Mouse (Mus musculus) stomach, embryonic 14.5 days (tissue): ENCODE measurements around the gene Gm4969. TPM values are rescaled to one million over a fixed set of nuclear protein-coding genes. Genes with fewer than 3 reads are reported as not detected.

Experiments used
- ATAC-seq: fragments of 200-750 bp; cut with Nextera tagmentation; 2 replicates; pipeline ENCODE4 v1.8.0; 2017; ENCODE audit warnings: low read depth, moderate TSS enrichment; ENCODE audit not compliant: insufficient number of reproducible peaks, insufficient read depth, low FRiP score
- H3K27ac ChIP-seq: fragments of 300-500 bp; sonication (generic); 2 replicates; pipeline ENCODE4 v1.5.1; 2014; ENCODE audit warnings: mild to moderate bottlenecking, low read length, moderate library complexity, mixed read lengths
- H3K27me3 ChIP-seq: fragments of 300-500 bp; sonication (generic); 2 replicates; pipeline ENCODE4 v1.6.1; 2014; ENCODE audit warnings: low read length, control low read depth, mixed read lengths; ENCODE audit not compliant: control insufficient read depth, insufficient read depth
- H3K36me3 ChIP-seq: fragments of 300-500 bp; sonication (generic); 2 replicates; pipeline ENCODE4 v1.6.1; 2014; ENCODE audit warnings: mild to moderate bottlenecking, control low read depth, low read length, moderate library complexity, mixed read lengths; ENCODE audit not compliant: control insufficient read depth, insufficient read depth
- H3K4me1 ChIP-seq: fragments of 300-500 bp; sonication (generic); 2 replicates; pipeline ENCODE4 v1.6.1; 2014; ENCODE audit warnings: low read length, control low read depth, mixed read lengths; ENCODE audit not compliant: control insufficient read depth, insufficient read depth
- H3K4me2 ChIP-seq: fragments of 300-500 bp; sonication (generic); replicated peaks from 2 replicates; pipeline ENCODE4 v1.6.1; 2014; ENCODE audit warnings: low read depth, low read length, control low read depth
- H3K4me3 ChIP-seq: fragments of 300-500 bp; sonication (generic); 2 replicates; pipeline ENCODE4 v1.5.1; 2014; ENCODE audit warnings: low read depth, low read length, control low read depth
- H3K9ac ChIP-seq: fragments of 300-500 bp; sonication (generic); replicated peaks from 2 replicates; pipeline ENCODE4 v1.6.1; 2014; ENCODE audit warnings: low read depth, mild to moderate bottlenecking, control low read depth, low read length, moderate library complexity, mixed read lengths
- H3K9me3 ChIP-seq: fragments of 300-500 bp; sonication (generic); 2 replicates; pipeline ENCODE4 v1.6.1; 2016; ENCODE audit warnings: low read depth, low read length, control low read depth; ENCODE audit not compliant: control insufficient read depth
- WGBS: fragments of 180-500 bp; shearing (Covaris S2); extraction: QIAGEN DNeasy Blood & Tissue Kit; methylation state at CpG from one replicate; pipeline ENCODE4 v1.1.7; 2014; 5-methylcytosine and 5-hydroxymethylcytosine counted together
- polyA plus RNA-seq: library from polyadenylated mRNA; unstranded; fragments of >200 nt; fragmentation: Nextera tagmentation; extraction: Ambion mirVana; gene quantifications from 2 replicates; pipeline ENCODE4 v1.2.1, GENCODE M21; 2014

Gm4969 gene
- 4.6 and 5.7 TPM in 2 replicates for polyA plus RNA-seq

- no peaks in the 10 kb centered on the region for H3K36me3 ChIP-seq
- WGBS: 23% methylated on average over 64 of the region's 64 CpGs
- ATAC-seq: peak; percentile 10; the same call in 1 of the 2 replicates
- H3K4me2 ChIP-seq: peak within 1 kb of the TSS; percentile 39
- H3K4me3 ChIP-seq: peak within 1 kb of the TSS; percentile 26
- peaks cover 16% of the 10 kb centered on the region; the same call in 1 of the 2 replicates for H3K4me1 ChIP-seq
- no peaks in the 10 kb centered on the region for H3K27me3 ChIP-seq
- no peak within 1 kb of the TSS for H3K27ac ChIP-seq
- H3K9me3 ChIP-seq: peaks cover 4% of the 10 kb centered on the region; the same call in 1 of the 2 replicates
- H3K9ac ChIP-seq: no peak within 1 kb of the TSS
Observed at GRCm38 (mm10) chr7:19118028-19118771, at the start of gene Gm4969. Gene Gm4969 (minus strand): TSS chr7:19118368.

- no peak for ATAC-seq
- 87% methylated on average over 3 of the region's 3 CpGs for WGBS
- Histone ChIP-seq H3K9ac (no peak overlapping the region), H3K27ac (no peak overlapping the region), H3K4me3 (no peak overlapping the region), H3K9me3 (no peaks in the 10 kb centered on the region), H3K4me1 (peaks cover 22% of the 10 kb centered on the region), H3K27me3 (no peaks in the 10 kb centered on the region), H3K36me3 (no peaks in the 10 kb centered on the region), H3K4me2 (no peak overlapping the region)
Observed at GRCm38 (mm10) chr7:19166990-19167389, 48.8 kb upstream of the Gm4969 start.

GRCm38 (mm10) chr7:19165656-19166423 lies 47.7 kb upstream of the Gm4969 start, which contains the start of gene Gipr:
Gene Gipr (minus strand): TSS chr7:19166127.
- ATAC-seq: peak; percentile 20; the same call in 1 of the 2 replicates
- H3K27me3 ChIP-seq: no peaks in the 10 kb centered on the region
- H3K9ac ChIP-seq: no peak within 1 kb of the TSS
- peaks cover 22% of the 10 kb centered on the region for H3K4me1 ChIP-seq
- no peak within 1 kb of the TSS for H3K4me3 ChIP-seq
- no peaks in the 10 kb centered on the region for H3K36me3 ChIP-seq
- peak within 1 kb of the TSS; percentile 25; the same call in 1 of the 2 replicates for H3K4me2 ChIP-seq
- no peak within 1 kb of the TSS for H3K27ac ChIP-seq
- no peaks in the 10 kb centered on the region for H3K9me3 ChIP-seq
- WGBS: 9% methylated on average over 14 of the region's 14 CpGs

- H3K4me3 ChIP-seq: no peak overlapping the region
- no peaks in the 10 kb centered on the region for H3K36me3 ChIP-seq
- ATAC-seq: 0 out of 2 replicates have a peak, but pooled peaks have one; percentile 25
- H3K4me1 ChIP-seq: peaks cover 24% of the 10 kb centered on the region
- H3K4me2 ChIP-seq: peak overlapping the region; percentile 25; the same call in 1 of the 2 replicates
- H3K27ac ChIP-seq: no peak overlapping the region
- no peaks in the 10 kb centered on the region for H3K9me3 ChIP-seq
- H3K9ac ChIP-seq: no peak overlapping the region
- H3K27me3 ChIP-seq: 0 out of 2 replicates have a peak, but pooled peaks cover 2% of the 10 kb centered on the region
- WGBS: under 1% methylated on average over 13 of the region's 13 CpGs
Observed at GRCm38 (mm10) chr7:19164978-19165377, 46.8 kb upstream of the Gm4969 start.

- peaks cover 24% of the 10 kb centered on the region for H3K4me1 ChIP-seq
- 0 out of 2 replicates have a peak, but pooled peaks cover 6% of the 10 kb centered on the region for H3K27me3 ChIP-seq
- H3K4me3 ChIP-seq: no peak overlapping the region
- peak; percentile 57 for ATAC-seq
- peak overlapping the region; percentile 25 for H3K4me2 ChIP-seq
- H3K36me3 ChIP-seq: no peaks in the 10 kb centered on the region
- WGBS: 0% methylated on average over 6 of the region's 6 CpGs
- no peak overlapping the region for H3K27ac ChIP-seq
- no peaks in the 10 kb centered on the region for H3K9me3 ChIP-seq
- H3K9ac ChIP-seq: no peak overlapping the region
Observed at GRCm38 (mm10) chr7:19164189-19164588, 46.0 kb upstream of the Gm4969 start.

GRCm38 (mm10) chr7:19163752-19164151 lies 45.6 kb upstream of the Gm4969 start:
- peak overlapping the region; percentile 25 for H3K4me2 ChIP-seq
- WGBS: 15% methylated on average over 12 of the region's 12 CpGs
- no peak; the same call in 1 of the 2 replicates for ATAC-seq
- H3K4me1 ChIP-seq: peaks cover 24% of the 10 kb centered on the region
- H3K27me3 ChIP-seq: 0 out of 2 replicates have a peak, but pooled peaks cover 6% of the 10 kb centered on the region
- no peak overlapping the region for H3K4me3 ChIP-seq
- H3K27ac ChIP-seq: no peak overlapping the region
- H3K9ac ChIP-seq: no peak overlapping the region
- H3K36me3 ChIP-seq: no peaks in the 10 kb centered on the region
- H3K9me3 ChIP-seq: no peaks in the 10 kb centered on the region

GRCm38 (mm10) chr7:19162928-19163327 lies 44.8 kb upstream of the Gm4969 start:
- WGBS: 87% methylated on average over 7 of the region's 7 CpGs
- H3K27me3 ChIP-seq: 0 out of 2 replicates have a peak, but pooled peaks cover 6% of the 10 kb centered on the region
- no peak overlapping the region for H3K9ac ChIP-seq

GRCm38 (mm10) chr7:19160115-19160514 lies 41.9 kb upstream of the Gm4969 start:
- Histone ChIP-seq H3K27me3 (0 out of 2 replicates have a peak, but pooled peaks cover 6% of the 10 kb centered on the region), H3K4me2 (peak overlapping the region; percentile 74), H3K27ac (no peak overlapping the region), H3K4me3 (peak overlapping the region; percentile 37), H3K36me3 (no peaks in the 10 kb centered on the region), H3K9me3 (no peaks in the 10 kb centered on the region), H3K4me1 (peaks cover 25% of the 10 kb centered on the region), H3K9ac (no peak overlapping the region; the same call in 1 of the 2 replicates)
- ATAC-seq: peak; percentile 48; the same call in 1 of the 2 replicates
- WGBS: 1% methylated on average over 20 of the region's 20 CpGs

More at GRCm38 (mm10) chr7:19162928-19163327, 44.8 kb upstream of the Gm4969 start:
- H3K36me3 ChIP-seq: no peaks in the 10 kb centered on the region
- peaks cover 24% of the 10 kb centered on the region for H3K4me1 ChIP-seq
- no peak overlapping the region for H3K4me2 ChIP-seq
- H3K4me3 ChIP-seq: no peak overlapping the region
- no peak for ATAC-seq
- H3K9me3 ChIP-seq: no peaks in the 10 kb centered on the region
- no peak overlapping the region for H3K27ac ChIP-seq
